Mouse (Mus musculus) embryonic fibroblast, embryonic 13.5 days (primary cell): ENCODE data around the gene Usp7.

Source experiments
- CTCF ChIP-seq: IDR thresholded peaks from 2 replicates; pipeline ENCODE4 v1.5.1; 2011; ENCODE audit warnings: mild to moderate bottlenecking, control low read depth, low read length, moderate library complexity, borderline replicate concordance; ENCODE audit not compliant: insufficient read depth
- POLR2A ChIP-seq: IDR thresholded peaks from 2 replicates; pipeline ENCODE4 v1.6.1; 2011; ENCODE audit warnings: low read depth, mild to moderate bottlenecking, control low read depth, low read length, moderate library complexity

- no peak for TF ChIP-seq POLR2A
- no peak for TF ChIP-seq CTCF
Measured at GRCm38 (mm10) chr16:8758979-8759378, 33.1 kb downstream of the Usp7 start.
